Mouse (Mus musculus): ENCODE measurements at regions not wholly inside any gene's neighbourhood (a gene's known extent, or its start where the extent isn't known, plus 50 kb on each side); places are given as distances from the start of the nearest gene placed in this dataset.

GRCm38 (mm10) chr8:103983860-103984594, 117.4 kb upstream of the Cdh5 start:
- ATAC-seq (ENCODE audit: low FRiP score, low TSS enrichment) = no peak
- Histone ChIP-seq H3K27ac (ENCODE audit: low read length) (no peak overlapping the region), H3K4me2 (replicated peaks; ENCODE audit: low read depth, low read length) (no peak overlapping the region), H3K36me3 (ENCODE audit: insufficient read depth, low read length) (no peaks in the 10 kb centered on the region), H3K27me3 (ENCODE audit: insufficient read depth, low read length) (no peaks in the 10 kb centered on the region), H3K4me1 (ENCODE audit: insufficient read depth, low read length) (no peaks in the 10 kb centered on the region), H3K9me3 (ENCODE audit: low read length) (0 out of 2 replicates have a peak, but pooled peaks cover 5% of the 10 kb centered on the region), H3K4me3 (ENCODE audit: low read length) (no peak overlapping the region), H3K9ac (replicated peaks; ENCODE audit: low read length) (no peak overlapping the region)
- WGBS = 79% methylated on average over 11 of the region's 11 CpGs

DNA sequence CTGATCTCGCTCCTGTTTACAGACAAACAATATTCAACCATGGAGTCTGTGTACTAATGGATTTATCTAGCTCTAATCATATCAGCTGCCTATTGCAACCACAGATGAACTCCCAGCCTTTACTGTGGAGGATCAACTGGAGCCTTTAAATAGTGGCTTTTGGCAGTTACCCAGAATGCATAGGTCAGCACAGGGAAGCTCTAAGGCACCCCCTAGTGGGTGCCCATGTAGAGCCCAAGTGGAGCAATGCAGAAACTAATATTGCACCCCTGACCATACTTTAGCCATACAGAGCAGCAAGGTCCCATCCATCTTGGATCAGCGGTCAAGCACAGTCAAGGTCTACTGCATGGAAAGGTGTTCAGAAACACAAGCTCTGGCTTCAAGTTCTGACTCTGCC, 115.8 kb upstream of the Cdh5 start:
- Histone ChIP-seq H3K9ac (replicated peaks; ENCODE audit: low read length) (no peak overlapping the region), H3K27me3 (ENCODE audit: insufficient read depth, low read length) (no peaks in the 10 kb centered on the region), H3K9me3 (ENCODE audit: low read length) (0 out of 2 replicates have a peak, but pooled peaks cover 5% of the 10 kb centered on the region), H3K27ac (ENCODE audit: low read length) (no peak overlapping the region), H3K36me3 (ENCODE audit: insufficient read depth, low read length) (no peaks in the 10 kb centered on the region), H3K4me3 (ENCODE audit: low read length) (no peak overlapping the region), H3K4me1 (ENCODE audit: insufficient read depth, low read length) (no peaks in the 10 kb centered on the region), H3K4me2 (replicated peaks; ENCODE audit: low read depth, low read length) (no peak overlapping the region)
- WGBS = 91% methylated on average over 2 of the region's 2 CpGs
- no peak for ATAC-seq (ENCODE audit: low FRiP score, low TSS enrichment)

GRCm38 (mm10) chr8:103993897-103994296, 107.5 kb upstream of the Cdh5 start:
- H3K9ac ChIP-seq (replicated peaks; ENCODE audit: low read length) = no peak overlapping the region
- H3K4me3 ChIP-seq (ENCODE audit: low read length) = no peak overlapping the region
- H3K9me3 ChIP-seq (ENCODE audit: low read length) = no peaks in the 10 kb centered on the region
- H3K27me3 ChIP-seq (ENCODE audit: insufficient read depth, low read length) = no peaks in the 10 kb centered on the region
- no peaks in the 10 kb centered on the region for H3K36me3 ChIP-seq (ENCODE audit: insufficient read depth, low read length)
- H3K4me2 ChIP-seq (replicated peaks; ENCODE audit: low read depth, low read length) = no peak overlapping the region
- 92% methylated on average over 2 of the region's 2 CpGs for WGBS
- ATAC-seq (ENCODE audit: low FRiP score, low TSS enrichment) = no peak
- H3K4me1 ChIP-seq (ENCODE audit: insufficient read depth, low read length) = no peaks in the 10 kb centered on the region
- H3K27ac ChIP-seq (ENCODE audit: low read length) = no peak overlapping the region

DNA sequence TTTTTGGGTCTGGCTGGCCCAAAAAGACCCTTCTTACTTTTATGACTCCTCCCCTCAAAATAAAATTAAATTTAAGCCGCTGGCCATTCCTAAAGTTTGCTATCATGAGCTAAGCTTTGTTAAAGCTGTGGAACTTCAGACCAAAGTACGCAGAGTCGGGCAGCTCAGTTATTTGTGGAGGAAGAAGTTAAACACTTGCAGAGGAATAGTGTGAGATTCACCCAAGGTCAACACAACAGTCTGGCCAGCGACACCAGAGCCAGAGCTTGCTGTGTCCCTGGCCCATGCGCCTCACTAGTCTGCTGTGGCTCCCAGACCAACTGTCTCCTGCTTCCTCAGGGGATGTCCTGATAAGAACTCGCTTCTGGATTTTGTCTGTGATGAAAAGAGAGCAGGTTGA, 103.3 kb upstream of the Cdh5 start:
- H3K4me2 ChIP-seq (replicated peaks; ENCODE audit: low read depth, low read length) = no peak overlapping the region
- no peak overlapping the region for H3K27ac ChIP-seq (ENCODE audit: low read length)
- no peaks in the 10 kb centered on the region for H3K27me3 ChIP-seq (ENCODE audit: insufficient read depth, low read length)
- no peaks in the 10 kb centered on the region for H3K36me3 ChIP-seq (ENCODE audit: insufficient read depth, low read length)
- 87% methylated on average over 6 of the region's 6 CpGs for WGBS
- H3K4me3 ChIP-seq (ENCODE audit: low read length) = no peak overlapping the region
- no peak for ATAC-seq (ENCODE audit: low FRiP score, low TSS enrichment)
- no peak overlapping the region for H3K9ac ChIP-seq (replicated peaks; ENCODE audit: low read length)
- no peaks in the 10 kb centered on the region for H3K9me3 ChIP-seq (ENCODE audit: low read length)
- 0 out of 2 replicates have a peak, but pooled peaks cover 4% of the 10 kb centered on the region for H3K4me1 ChIP-seq (ENCODE audit: insufficient read depth, low read length)

DNA sequence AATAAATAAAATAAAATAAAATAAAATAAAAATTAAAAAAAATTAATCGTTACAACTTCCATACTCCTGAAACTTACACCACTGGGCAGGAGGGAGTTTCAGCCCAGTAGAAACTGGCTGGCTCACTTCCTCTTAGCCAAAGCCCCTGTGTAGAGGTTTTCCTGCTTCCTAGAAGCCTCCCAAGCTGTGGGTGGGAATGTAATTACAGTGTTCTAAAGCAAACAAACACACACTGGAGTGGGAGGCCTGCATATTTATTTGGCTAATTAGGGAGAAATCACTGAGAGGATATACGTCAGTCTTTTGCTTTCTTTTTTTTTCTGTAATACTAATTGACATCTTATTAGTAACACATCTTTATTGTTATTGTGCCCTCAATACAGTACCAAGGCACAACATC, 94.2 kb upstream of the Cdh5 start:
- Histone ChIP-seq H3K4me2 (replicated peaks; ENCODE audit: low read depth, low read length) (no peak overlapping the region), H3K27ac (ENCODE audit: low read length) (no peak overlapping the region), H3K4me3 (ENCODE audit: low read length) (no peak overlapping the region), H3K4me1 (ENCODE audit: insufficient read depth, low read length) (no peaks in the 10 kb centered on the region), H3K9ac (replicated peaks; ENCODE audit: low read length) (no peak overlapping the region), H3K27me3 (ENCODE audit: insufficient read depth, low read length) (no peaks in the 10 kb centered on the region), H3K9me3 (ENCODE audit: low read length) (no peaks in the 10 kb centered on the region), H3K36me3 (ENCODE audit: insufficient read depth, low read length) (no peaks in the 10 kb centered on the region)
- 64% methylated on average over 2 of the region's 2 CpGs for WGBS
- no peak for ATAC-seq (ENCODE audit: low FRiP score, low TSS enrichment)

DNA sequence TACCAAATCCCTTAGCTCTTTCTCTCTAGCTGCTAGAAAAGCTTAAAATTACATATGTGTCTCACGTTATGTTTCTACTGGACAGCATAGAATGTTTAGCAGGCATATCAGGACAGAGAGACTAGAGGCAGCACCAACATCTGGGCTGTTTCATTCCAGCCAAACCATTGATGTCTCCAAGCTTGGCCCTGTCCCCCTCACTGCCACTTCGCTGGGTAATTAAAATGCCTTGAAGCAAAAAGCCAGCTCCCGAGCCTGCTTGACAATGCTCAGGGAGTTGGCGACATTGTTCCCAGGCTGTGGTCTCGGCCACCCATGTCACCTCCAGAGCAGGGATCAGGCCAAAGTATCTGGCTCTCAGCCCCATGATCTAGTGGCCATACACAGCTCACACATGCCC, 92.7 kb upstream of the Cdh5 start:
- H3K36me3 ChIP-seq (ENCODE audit: insufficient read depth, low read length) = no peaks in the 10 kb centered on the region
- H3K9me3 ChIP-seq (ENCODE audit: low read length) = no peaks in the 10 kb centered on the region
- WGBS = 58% methylated on average over 5 of the region's 5 CpGs
- H3K4me1 ChIP-seq (ENCODE audit: insufficient read depth, low read length) = no peaks in the 10 kb centered on the region
- H3K4me2 ChIP-seq (replicated peaks; ENCODE audit: low read depth, low read length) = no peak overlapping the region
- no peak overlapping the region for H3K27ac ChIP-seq (ENCODE audit: low read length)
- H3K9ac ChIP-seq (replicated peaks; ENCODE audit: low read length) = no peak overlapping the region
- H3K4me3 ChIP-seq (ENCODE audit: low read length) = no peak overlapping the region
- H3K27me3 ChIP-seq (ENCODE audit: insufficient read depth, low read length) = no peaks in the 10 kb centered on the region
- ATAC-seq (ENCODE audit: low FRiP score, low TSS enrichment) = no peak

- Histone ChIP-seq H3K9ac (replicated peaks; ENCODE audit: low read length) (no peak overlapping the region), H3K27ac (ENCODE audit: low read length) (no peak overlapping the region), H3K36me3 (ENCODE audit: insufficient read depth, low read length) (no peaks in the 10 kb centered on the region), H3K4me1 (ENCODE audit: insufficient read depth, low read length) (no peaks in the 10 kb centered on the region), H3K4me2 (replicated peaks; ENCODE audit: low read depth, low read length) (no peak overlapping the region), H3K4me3 (ENCODE audit: low read length) (no peak overlapping the region), H3K27me3 (ENCODE audit: insufficient read depth, low read length) (no peaks in the 10 kb centered on the region), H3K9me3 (ENCODE audit: low read length) (no peaks in the 10 kb centered on the region)
- ATAC-seq (ENCODE audit: low FRiP score, low TSS enrichment) = no peak
- 96% methylated on average over 6 of the region's 6 CpGs for WGBS
Observed at GRCm38 (mm10) chr8:104009306-104009705, 92.1 kb upstream of the Cdh5 start.

DNA sequence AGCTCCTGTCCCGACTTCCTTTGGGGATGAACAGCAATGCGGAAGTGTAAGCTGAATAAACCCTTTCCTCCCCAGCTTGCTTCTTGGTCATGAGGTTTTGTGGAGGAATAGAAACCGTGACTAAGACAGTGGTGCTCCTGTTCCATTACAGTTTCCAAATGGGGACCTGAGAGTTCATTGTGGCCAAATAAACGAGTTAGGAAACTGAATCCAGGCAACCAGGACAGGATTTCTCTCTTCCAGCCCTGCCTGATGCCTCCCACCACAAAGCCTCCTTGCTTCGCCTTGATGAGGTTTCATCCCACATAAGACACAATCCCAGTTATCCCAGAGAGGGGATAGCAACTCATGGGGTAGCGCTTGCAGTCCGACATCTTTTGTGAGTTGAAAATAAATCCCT, 79.2 kb upstream of the Cdh5 start:
- no peaks in the 10 kb centered on the region for H3K27me3 ChIP-seq (ENCODE audit: insufficient read depth, low read length)
- H3K4me3 ChIP-seq (ENCODE audit: low read length) = no peak overlapping the region
- no peak for ATAC-seq (ENCODE audit: low FRiP score, low TSS enrichment)
- H3K4me1 ChIP-seq (ENCODE audit: insufficient read depth, low read length) = no peaks in the 10 kb centered on the region; the same call in 1 of the 2 replicates
- peak overlapping the region; percentile 47 for H3K27ac ChIP-seq (ENCODE audit: low read length)
- no peaks in the 10 kb centered on the region for H3K36me3 ChIP-seq (ENCODE audit: insufficient read depth, low read length)
- WGBS = 61% methylated on average over 7 of the region's 7 CpGs
- no peaks in the 10 kb centered on the region for H3K9me3 ChIP-seq (ENCODE audit: low read length)
- H3K9ac ChIP-seq (replicated peaks; ENCODE audit: low read length) = no peak overlapping the region
- H3K4me2 ChIP-seq (replicated peaks; ENCODE audit: low read depth, low read length) = no peak overlapping the region

- no peak overlapping the region for H3K9ac ChIP-seq (replicated peaks; ENCODE audit: low read length)
- H3K27me3 ChIP-seq (ENCODE audit: insufficient read depth, low read length) = no peaks in the 10 kb centered on the region
- no peaks in the 10 kb centered on the region; the same call in 1 of the 2 replicates for H3K4me1 ChIP-seq (ENCODE audit: insufficient read depth, low read length)
- 44% methylated on average over 9 of the region's 9 CpGs for WGBS
- H3K27ac ChIP-seq (ENCODE audit: low read length) = peak overlapping the region; percentile 47
- H3K36me3 ChIP-seq (ENCODE audit: insufficient read depth, low read length) = no peaks in the 10 kb centered on the region
- peak; percentile 40; the same call in 1 of the 2 replicates for ATAC-seq (ENCODE audit: low FRiP score, low TSS enrichment)
- H3K4me2 ChIP-seq (replicated peaks; ENCODE audit: low read depth, low read length) = no peak overlapping the region
- no peak overlapping the region for H3K4me3 ChIP-seq (ENCODE audit: low read length)
- H3K9me3 ChIP-seq (ENCODE audit: low read length) = no peaks in the 10 kb centered on the region
Observed at GRCm38 (mm10) chr8:104022691-104023509, 78.5 kb upstream of the Cdh5 start.
